9 mouse cellular contexts compared by ENCODE assay signal in the genomic region with DNA sequence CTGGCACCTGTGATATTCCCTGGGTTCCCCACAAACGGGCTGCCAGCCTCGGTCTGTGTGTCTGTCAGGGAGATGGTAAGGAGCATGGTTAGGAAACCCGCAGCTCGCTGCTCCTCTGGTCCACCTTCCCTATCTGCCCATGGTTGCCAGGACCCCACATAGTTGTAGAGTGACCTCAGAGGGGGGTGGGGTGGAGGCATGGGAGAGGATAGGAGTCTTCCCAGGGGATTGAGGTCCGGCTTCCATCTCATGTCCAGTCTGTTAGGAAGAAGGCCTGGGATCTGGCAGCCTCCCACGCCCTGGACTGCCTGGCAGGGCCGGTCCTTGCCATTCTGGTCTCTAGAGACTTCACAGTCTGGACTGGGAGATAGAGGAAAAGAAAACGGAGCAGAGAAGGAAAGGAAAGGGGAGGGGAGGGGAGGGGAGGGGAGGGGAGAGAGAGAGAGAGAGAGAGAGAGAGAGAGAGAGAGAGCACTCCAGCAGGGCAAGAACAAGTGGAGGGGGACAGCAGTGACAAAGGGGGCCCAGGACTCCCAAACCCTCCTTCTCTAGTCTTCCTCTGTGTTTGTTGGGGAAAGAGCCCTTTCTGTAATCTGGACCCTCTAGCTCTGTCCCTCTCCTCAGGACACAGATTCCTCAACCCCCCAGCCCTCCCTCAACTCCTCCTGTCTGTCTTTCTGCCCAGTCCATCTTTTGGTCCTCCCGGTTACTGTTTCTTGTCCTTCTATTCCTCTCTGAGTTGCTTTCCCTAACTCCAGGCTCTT. TPM values are rescaled to one million over a fixed set of nuclear protein-coding genes. Genes with fewer than 3 reads are reported as not detected.
DNase-seq lines count a peak whose midpoint lies in the region; ATAC-seq lines count a peak whose summit lies in the region.
"Had no signal": no experiment of that assay in that cellular context is flagged by ENCODE, and none has a peak within 500 bp of the region (broad histone marks: within the 10 kb centered on the region; RNA-seq: fewer than 3 reads in every experiment).

No protein-coding gene starts in this region.

- intact Hi-C loops in left cerebral cortex, postnatal 4 days (cut with DNase I) = no loop called here
- intact Hi-C loops in left cerebral cortex, postnatal 36 days (cut with DNase I) = no loop called here

- H3K9me3 ChIP-seq in forebrain, embryonic 14.5 days (replicated peaks; ENCODE audit: control insufficient read depth, low read length) = no peaks in the 10 kb centered on the region
- H3K9me3 ChIP-seq in midbrain, embryonic 12.5 days = no peaks in the 10 kb centered on the region

- 18% methylated on average over 9 of the region's 9 CpGs for WGBS in forebrain, embryonic 14.5 days
- WGBS in midbrain, embryonic 12.5 days = 24% methylated on average over 9 of the region's 9 CpGs

- peak overlapping the region; percentile 40 for H3K4me3 ChIP-seq in forebrain, embryonic 14.5 days (ENCODE audit: low read depth, low read length)
- H3K4me3 ChIP-seq in midbrain, embryonic 12.5 days = peak overlapping the region; percentile 50

- peak overlapping the region; percentile 75 for H3K4me2 ChIP-seq in forebrain, embryonic 14.5 days (ENCODE audit: low read length)
- peak overlapping the region; percentile 83 for H3K4me2 ChIP-seq in midbrain, embryonic 12.5 days (replicated peaks)

- H3K27ac ChIP-seq in forebrain, embryonic 14.5 days (ENCODE audit: low read depth, low read length) = peak overlapping the region; percentile 52; the same call in 1 of the 2 replicates
- H3K27ac ChIP-seq in midbrain, embryonic 12.5 days (replicated peaks) = no peak overlapping the region

- DNase-seq in left cerebral cortex, postnatal 4 days = peak; percentile 23
- DNase-seq in left cerebral cortex, postnatal 36 days (ENCODE audit: low spot score in 2 of 2) = no peak
- DNase-seq in forebrain, embryonic 14.5 days (ENCODE audit: low spot score) = no peak
- peak; percentile 16 for DNase-seq in induced T-regulatory cell, adult 2 months (ENCODE audit: low read depth)
- no peak for DNase-seq in right cerebral cortex, postnatal 14 days
- no peak for DNase-seq in ovary, adult 18-20 months (ENCODE audit: low spot score)
- DNase-seq in frontal cortex, postnatal 25 days (ENCODE audit: low spot score in 2 of 2) = no peak

- peak overlapping the region; percentile 65 for H3K9ac ChIP-seq in forebrain, embryonic 14.5 days (ENCODE audit: low read length)
- peak overlapping the region; percentile 66 for H3K9ac ChIP-seq in midbrain, embryonic 12.5 days (replicated peaks)

- ATAC-seq in forebrain, embryonic 14.5 days = peak; percentile 14
- peak; percentile 28 for ATAC-seq in midbrain, embryonic 12.5 days (ENCODE audit: low FRiP score, low read depth)

- 0 out of 2 replicates have a peak, but pooled peaks cover 5% of the 10 kb centered on the region for H3K4me1 ChIP-seq in forebrain, embryonic 14.5 days (ENCODE audit: control insufficient read depth, insufficient read depth, low read length)
- peaks cover 25% of the 10 kb centered on the region for H3K4me1 ChIP-seq in midbrain, embryonic 12.5 days

- H3K36me3 ChIP-seq in forebrain, embryonic 14.5 days (ENCODE audit: control insufficient read depth, insufficient read depth, low read length) = no peaks in the 10 kb centered on the region
- no peaks in the 10 kb centered on the region for H3K36me3 ChIP-seq in midbrain, embryonic 12.5 days

- H3K27me3 ChIP-seq in forebrain, embryonic 14.5 days (replicated peaks; ENCODE audit: control insufficient read depth, insufficient read depth, low read length) = no peaks in the 10 kb centered on the region
- H3K27me3 ChIP-seq in midbrain, embryonic 12.5 days = no peaks in the 10 kb centered on the region

RNA-seq across cellular contexts. Expression of gene Axl, which starts 0.9 kb away (rescaled TPM):
- total RNA-seq in left cerebral cortex, postnatal 4 days (2021) = 10 to 100 TPM; 19.2 to 20.8 TPM
- 10 to 100 TPM; 40.2 to 41.7 TPM for total RNA-seq in left cerebral cortex, postnatal 36 days (2021)
- 15.8 and 16.7 TPM in 2 replicates for polyA plus RNA-seq in forebrain, embryonic 14.5 days (2014; fragmentation: Nextera tagmentation; extraction: Ambion mirVana)
- polyA plus RNA-seq in midbrain, embryonic 12.5 days (2016; fragmentation: Nextera tagmentation; extraction: Ambion mirVana) = 27.3 and 27.8 TPM in 2 replicates

RNA-seq across cellular contexts. Expression of gene Cyp2s1, which starts 29.1 kb away (rescaled TPM):
- 1 to 10 TPM; 2.4 to 3.5 TPM for total RNA-seq in left cerebral cortex, postnatal 4 days (2021)
- 1 to 10 TPM; 2.9 to 3.8 TPM for total RNA-seq in left cerebral cortex, postnatal 36 days (2021)
- 0.95 and 1.1 TPM in 2 replicates for polyA plus RNA-seq in forebrain, embryonic 14.5 days (2014; fragmentation: Nextera tagmentation; extraction: Ambion mirVana)
- 0.55 and 0.64 TPM in 2 replicates for polyA plus RNA-seq in midbrain, embryonic 12.5 days (2016; fragmentation: Nextera tagmentation; extraction: Ambion mirVana)
- total RNA-seq: hematopoietic stem cell, adult 5-6 weeks had no signal

RNA-seq across cellular contexts. Expression of gene Hnrnpul1, which starts 33.1 kb away (rescaled TPM):
- 100 to 1,000 TPM; 142 to 152 TPM for total RNA-seq in left cerebral cortex, postnatal 4 days (2021)
- 100 to 1,000 TPM; 103 to 107 TPM for total RNA-seq in left cerebral cortex, postnatal 36 days (2021)
- 53.6 and 61.2 TPM in 2 replicates for polyA plus RNA-seq in forebrain, embryonic 14.5 days (2014; fragmentation: Nextera tagmentation; extraction: Ambion mirVana)
- 70.0 and 80.5 TPM in 2 replicates for polyA plus RNA-seq in midbrain, embryonic 12.5 days (2016; fragmentation: Nextera tagmentation; extraction: Ambion mirVana)

Comparison
In these comparisons a context has a peak if more than half of its experiments do, and no peak if none do; other contexts are left out.
1. DNase-seq: peak in left cerebral cortex, postnatal 4 days (single experiment) and induced T-regulatory cell, adult 2 months (single experiment); none in left cerebral cortex, postnatal 36 days (0 of 2), forebrain, embryonic 14.5 days (single experiment), right cerebral cortex, postnatal 14 days (single experiment), ovary, adult 18-20 months (single experiment) and frontal cortex, postnatal 25 days (0 of 2).